ENCODE assay signal across 8 mouse cellular contexts in the genomic region with DNA sequence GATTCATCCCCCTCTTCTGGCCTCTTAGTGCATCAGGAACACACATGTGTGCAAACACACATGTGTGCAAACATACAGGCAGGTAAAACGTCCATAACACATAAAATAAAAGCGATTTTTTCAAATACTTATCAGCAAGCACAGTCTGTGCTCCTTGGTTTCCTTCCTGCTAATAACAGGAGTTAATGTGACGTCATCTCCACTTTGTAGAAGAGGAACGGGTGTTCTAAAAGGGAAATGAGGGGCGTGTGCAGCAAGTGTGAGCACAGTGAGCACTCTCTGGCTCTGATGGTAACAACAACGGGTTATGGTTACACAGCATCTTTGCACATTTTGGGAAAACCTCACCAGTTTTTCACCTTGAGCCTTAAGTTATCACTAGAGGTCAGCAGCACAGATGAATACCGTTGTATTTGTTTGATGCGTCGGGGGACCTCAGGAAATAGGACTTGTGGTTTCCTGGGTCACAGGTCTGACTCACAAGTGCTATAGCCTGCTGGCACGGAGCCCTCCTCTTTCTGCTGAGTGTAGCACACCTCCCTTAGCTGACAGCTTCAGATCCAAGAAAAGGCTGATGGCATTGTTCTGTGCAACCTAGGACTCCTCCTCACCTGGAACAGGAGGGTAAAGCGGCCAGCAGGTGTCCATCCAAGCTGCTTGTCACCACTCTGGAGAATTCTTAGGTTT. TPM values are rescaled to one million over a fixed set of nuclear protein-coding genes. Genes with fewer than 3 reads are reported as not detected.
DNase-seq lines count a peak whose midpoint lies in the region; ATAC-seq and TF ChIP-seq lines count a peak whose summit lies in the region.
"Had no signal": no experiment of that assay in that cellular context is flagged by ENCODE, and none has a peak within 500 bp of the region (broad histone marks: within the 10 kb centered on the region; RNA-seq: fewer than 3 reads in every experiment).

No protein-coding gene starts in this region.

- peaks cover 64% of the 10 kb centered on the region for H3K4me1 ChIP-seq in G1E (ENCODE audit: insufficient read depth, low read depth, low read length)
- H3K4me1 ChIP-seq in heart, embryonic 16.5 days (ENCODE audit: control insufficient read depth, insufficient read depth, low read length) = peaks cover 24% of the 10 kb centered on the region
- H3K4me1 ChIP-seq in hindbrain, embryonic 14.5 days (replicated peaks; ENCODE audit: control insufficient read depth, insufficient read depth, low read length) = no peaks in the 10 kb centered on the region; the same call in 1 of the 2 replicates

- peak overlapping the region; percentile 25; the same call in 1 of the 2 replicates for H3K4me3 ChIP-seq in G1E (ENCODE audit: low read depth, low read length)
- no peak overlapping the region for H3K4me3 ChIP-seq in heart, embryonic 16.5 days (ENCODE audit: low read length)
- H3K4me3 ChIP-seq in hindbrain, embryonic 14.5 days (replicated peaks; ENCODE audit: low read length) = no peak overlapping the region

- WGBS in heart, embryonic 16.5 days = 36% methylated on average over 11 of the region's 11 CpGs
- WGBS in hindbrain, embryonic 14.5 days = 76% methylated on average over 11 of the region's 11 CpGs

- H3K27me3 ChIP-seq in G1E (ENCODE audit: insufficient read depth, low read length) = no peaks in the 10 kb centered on the region
- no peaks in the 10 kb centered on the region for H3K27me3 ChIP-seq in heart, embryonic 16.5 days (ENCODE audit: control insufficient read depth, insufficient read depth, low read length)
- H3K27me3 ChIP-seq in hindbrain, embryonic 14.5 days (ENCODE audit: control insufficient read depth, insufficient read depth, low read length) = 0 out of 2 replicates have a peak, but pooled peaks cover 7% of the 10 kb centered on the region

- peak; percentile 6 to 7 for DNase-seq in B cell, adult 2 months
- DNase-seq in G1E (ENCODE audit: low spot score) = peak; percentile 68
- DNase-seq in lung, postnatal 4 days = peak; percentile 21 to 24
- DNase-seq in cerebellum, adult 8-10 months = no peak
- DNase-seq in spleen, postnatal 14 days (ENCODE audit: low spot score in 2 of 2) = no peak
- DNase-seq in hindbrain, embryonic 14.5 days (ENCODE audit: low spot score) = no peak
- DNase-seq: thymus, adult 2 months had no signal

- H3K9ac ChIP-seq in heart, embryonic 16.5 days (ENCODE audit: low read length) = peak overlapping the region; percentile 7; the same call in 1 of the 2 replicates
- no peak overlapping the region for H3K9ac ChIP-seq in hindbrain, embryonic 14.5 days

- peak; percentile 75 for ATAC-seq in G1E (ENCODE audit: extremely low read depth, insufficient number of reproducible peaks, low FRiP score, poor library complexity, severe bottlenecking)
- peak; percentile 47; the same call in 1 of the 2 replicates for ATAC-seq in heart, embryonic 16.5 days (replicated peaks; ENCODE audit: extremely low read depth, insufficient read depth, low FRiP score)
- no peak for ATAC-seq in hindbrain, embryonic 14.5 days (ENCODE audit: low FRiP score)

- H3K9me3 ChIP-seq in G1E (replicated peaks) = no peaks in the 10 kb centered on the region
- no peaks in the 10 kb centered on the region for H3K9me3 ChIP-seq in heart, embryonic 16.5 days (replicated peaks; ENCODE audit: control insufficient read depth, low read length)
- H3K9me3 ChIP-seq in hindbrain, embryonic 14.5 days (ENCODE audit: control insufficient read depth, low read length) = no peaks in the 10 kb centered on the region

- peak overlapping the region; percentile 22; the same call in 1 of the 2 replicates for H3K4me2 ChIP-seq in heart, embryonic 16.5 days (ENCODE audit: low read depth, low read length)
- no peak overlapping the region for H3K4me2 ChIP-seq in hindbrain, embryonic 14.5 days (replicated peaks)

- no peak for TF ChIP-seq CTCF in G1E (IDR thresholded peaks at IDR 0.05; ENCODE audit: low read depth, low read length)

- peak overlapping the region; percentile 46; the same call in 1 of the 2 replicates for H3K27ac ChIP-seq in heart, embryonic 16.5 days (ENCODE audit: low read length)
- no peak overlapping the region for H3K27ac ChIP-seq in hindbrain, embryonic 14.5 days

- H3K36me3 ChIP-seq in G1E (replicated peaks) = no peaks in the 10 kb centered on the region
- no peaks in the 10 kb centered on the region for H3K36me3 ChIP-seq in heart, embryonic 16.5 days (ENCODE audit: control insufficient read depth, insufficient read depth)
- H3K36me3 ChIP-seq in hindbrain, embryonic 14.5 days (replicated peaks; ENCODE audit: control insufficient read depth, insufficient read depth) = no peaks in the 10 kb centered on the region

RNA-seq across cellular contexts. Expression of a gene that starts 5.6 kb away (rescaled TPM):
- total RNA-seq in G1E (2014; fragmentation: Nextera tagmentation) = not detected in 2 replicates
- 0.06 and 0.16 TPM in 2 replicates for total RNA-seq in G1E (2017)
- polyA plus RNA-seq in G1E (2012) = not detected in 2 replicates
- polyA plus RNA-seq in heart, embryonic 16.5 days (2015; fragmentation: Nextera tagmentation; extraction: Ambion mirVana) = 0.79 and 0.88 TPM in 2 replicates
- 5.0 and 7.0 TPM in 2 replicates for polyA plus RNA-seq in hindbrain, embryonic 14.5 days (2014; fragmentation: Nextera tagmentation; extraction: Ambion mirVana)

Comparison
In these comparisons a context has a peak if more than half of its experiments do, and no peak if none do; other contexts are left out.
1. DNase-seq: peak in B cell, adult 2 months (2 of 2), G1E (single experiment) and lung, postnatal 4 days (2 of 2); none in cerebellum, adult 8-10 months (single experiment), spleen, postnatal 14 days (0 of 2) and hindbrain, embryonic 14.5 days (single experiment).